Mouse (Mus musculus) spleen, adult 2 months (tissue): ENCODE data around the gene Frmd8.

Source experiments
- CTCF ChIP-seq: fragments of 200-500 bp; IDR thresholded peaks from 2 replicates; pipeline ENCODE4 v1.5.1; 2011; ENCODE audit warnings: mild to moderate bottlenecking, inconsistent platforms; ENCODE audit not compliant: insufficient read depth, insufficient read length, insufficient replicate concordance; ENCODE audit errors: extremely low read depth
- POLR2A ChIP-seq: fragments of 200-500 bp; IDR thresholded peaks from 2 replicates; pipeline ENCODE4 v1.6.1; 2011; ENCODE audit warnings: low read depth, low read length, inconsistent platforms

GRCm38 (mm10) chr19:5840890-5841388 is 34.1 kb downstream of the Frmd8 start:
- TF ChIP-seq POLR2A (no peak), CTCF (no peak)
